Mouse (Mus musculus) splenic B cell, adult 2 months (primary cell): ENCODE measurements around the gene Arfrp1.
A peak's percentile ranks its signal among the peaks of the same experiment; 100 is the strongest.

Experiments
- DNase-seq: peaks from one replicate; pipeline ENCODE4 v3.0.0-alpha.2; 2011; ENCODE audit warnings: low read depth, low spot score
- H3K27me3 ChIP-seq: 2 replicates; pipeline ENCODE4 v1.6.1; 2012; ENCODE audit warnings: mild to moderate bottlenecking, low read length, moderate library complexity, mixed read lengths; ENCODE audit not compliant: control insufficient read depth, poor library complexity, insufficient read depth, severe bottlenecking
- H3K36me3 ChIP-seq: 2 replicates; pipeline ENCODE4 v1.6.1; 2012; ENCODE audit warnings: mild to moderate bottlenecking, low read length, moderate library complexity, mixed read lengths; ENCODE audit not compliant: control insufficient read depth, poor library complexity, insufficient read depth, severe bottlenecking

Arfrp1 gene

GRCm38 (mm10) chr2:181364860-181365596 is at the start of gene Arfrp1, which contains the start of gene Zgpat:
Arfrp1 (minus strand) TSS chr2:181365404.
Zgpat (plus strand) TSS chr2:181364928.
- peak; percentile 88 for DNase-seq
- H3K36me3 ChIP-seq = peaks cover 5% of the 10 kb centered on the region
- no peaks in the 10 kb centered on the region for H3K27me3 ChIP-seq

- H3K36me3 ChIP-seq = no peaks in the 10 kb centered on the region
- DNase-seq = no peak
- H3K27me3 ChIP-seq = no peaks in the 10 kb centered on the region
These were observed 47.9 kb upstream of the Arfrp1 start for GRCm38 (mm10) chr2:181413141-181413540.

DNA sequence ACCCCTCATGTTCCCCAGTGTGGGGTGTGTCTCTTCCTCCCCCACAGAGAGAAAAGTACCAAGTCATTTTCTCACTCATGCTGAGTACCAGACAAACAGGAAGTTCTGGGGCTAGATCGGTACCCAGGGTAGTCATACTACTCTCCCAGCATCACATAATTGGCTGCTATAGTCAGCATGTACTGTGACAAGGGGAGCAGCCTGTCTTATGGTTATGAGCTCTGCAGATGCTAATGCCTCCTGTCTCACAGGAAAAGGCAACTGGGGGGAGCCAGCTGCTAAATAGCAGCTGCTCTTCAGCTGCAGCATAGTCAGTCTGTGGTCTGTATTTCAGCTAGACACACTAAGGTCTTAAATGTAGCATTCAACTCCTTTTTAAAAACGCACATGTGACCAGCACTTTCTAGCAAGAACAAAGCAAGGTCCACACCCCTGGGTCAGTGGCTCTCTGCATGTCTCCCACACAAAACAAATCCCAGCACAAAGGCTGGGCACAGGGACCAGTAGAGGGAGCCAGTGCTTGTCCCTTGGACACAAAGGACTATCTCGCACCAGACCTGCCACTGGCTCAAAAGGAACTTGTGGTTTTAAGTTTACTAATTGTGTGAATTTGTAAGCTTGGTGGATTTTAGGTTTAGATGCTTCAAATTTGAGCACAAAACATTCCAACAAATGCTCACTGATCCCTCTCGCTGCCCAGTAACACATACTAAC is 45.7 kb upstream of the Arfrp1 start:
- no peaks in the 10 kb centered on the region for H3K36me3 ChIP-seq

GRCm38 (mm10) chr2:181409643-181410042 is 44.4 kb upstream of the Arfrp1 start:
- no peaks in the 10 kb centered on the region for H3K36me3 ChIP-seq
- DNase-seq = no peak
- H3K27me3 ChIP-seq = no peaks in the 10 kb centered on the region

More for the DNA sequence above, 45.7 kb upstream of the Arfrp1 start:
- no peaks in the 10 kb centered on the region for H3K27me3 ChIP-seq
- DNase-seq = peak; percentile 81

DNA sequence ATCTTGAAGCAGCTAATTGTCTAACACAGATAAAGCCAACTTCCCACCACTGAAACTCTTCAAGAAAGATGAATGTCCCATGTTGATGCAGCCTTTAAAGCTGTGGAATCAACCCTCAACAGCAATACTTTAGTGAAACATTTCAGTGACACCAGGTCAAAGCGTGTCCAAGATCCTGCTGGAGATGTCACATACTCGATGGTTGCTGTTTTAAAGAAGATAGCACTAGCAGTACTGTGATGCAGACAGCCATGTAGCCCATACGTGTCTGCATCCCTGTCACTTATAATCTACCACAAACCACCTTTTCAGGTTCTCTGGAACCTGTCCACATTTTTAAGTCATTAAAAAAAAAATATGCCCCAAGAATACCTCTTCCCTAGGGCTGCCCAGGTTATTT is 38.5 kb upstream of the Arfrp1 start:
- Histone ChIP-seq H3K36me3 (no peaks in the 10 kb centered on the region), H3K27me3 (no peaks in the 10 kb centered on the region)
- no peak for DNase-seq

GRCm38 (mm10) chr2:181401497-181401896 is 36.3 kb upstream of the Arfrp1 start:
- Histone ChIP-seq H3K27me3 (no peaks in the 10 kb centered on the region), H3K36me3 (no peaks in the 10 kb centered on the region)
- no peak for DNase-seq

DNA sequence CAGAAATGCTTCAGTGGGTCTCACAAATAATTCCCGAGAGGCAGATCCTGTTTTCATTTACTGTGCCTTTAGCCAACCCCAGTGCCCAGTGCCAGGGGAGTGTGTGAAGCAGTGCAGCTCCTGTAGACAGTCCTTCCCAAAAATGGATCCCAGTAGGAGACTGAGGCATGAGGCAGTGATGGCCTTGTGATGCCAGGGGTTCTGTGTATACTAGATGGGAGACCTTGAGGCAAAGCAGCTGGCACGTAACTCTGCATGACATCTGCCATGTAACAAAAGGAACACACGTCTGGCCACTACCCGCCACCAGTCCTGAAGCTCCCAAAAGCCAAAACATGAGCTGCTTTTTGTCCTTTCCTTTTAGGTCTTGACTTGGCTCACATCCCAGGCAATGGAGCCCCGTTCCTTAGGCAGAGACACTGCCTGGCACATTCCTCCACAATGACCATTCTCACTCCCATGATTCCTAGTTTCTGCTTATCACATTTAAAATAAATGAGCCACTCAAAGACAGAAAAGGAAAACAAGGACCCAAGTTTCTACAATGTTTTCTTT is 32.1 kb upstream of the Arfrp1 start:
- no peak for DNase-seq
- H3K27me3 ChIP-seq = no peaks in the 10 kb centered on the region
- H3K36me3 ChIP-seq = no peaks in the 10 kb centered on the region

- no peak for DNase-seq
- Histone ChIP-seq H3K27me3 (no peaks in the 10 kb centered on the region), H3K36me3 (no peaks in the 10 kb centered on the region)
These were observed 28.9 kb upstream of the Arfrp1 start for GRCm38 (mm10) chr2:181394086-181394485.

- H3K27me3 ChIP-seq = no peaks in the 10 kb centered on the region
- DNase-seq = peak; percentile 88
- no peaks in the 10 kb centered on the region for H3K36me3 ChIP-seq
These were observed 27.5 kb upstream of the Arfrp1 start for GRCm38 (mm10) chr2:181392600-181393213.

GRCm38 (mm10) chr2:181391541-181391940 is 26.3 kb upstream of the Arfrp1 start:
- Histone ChIP-seq H3K27me3 (no peaks in the 10 kb centered on the region), H3K36me3 (no peaks in the 10 kb centered on the region)
- DNase-seq = no peak

DNA sequence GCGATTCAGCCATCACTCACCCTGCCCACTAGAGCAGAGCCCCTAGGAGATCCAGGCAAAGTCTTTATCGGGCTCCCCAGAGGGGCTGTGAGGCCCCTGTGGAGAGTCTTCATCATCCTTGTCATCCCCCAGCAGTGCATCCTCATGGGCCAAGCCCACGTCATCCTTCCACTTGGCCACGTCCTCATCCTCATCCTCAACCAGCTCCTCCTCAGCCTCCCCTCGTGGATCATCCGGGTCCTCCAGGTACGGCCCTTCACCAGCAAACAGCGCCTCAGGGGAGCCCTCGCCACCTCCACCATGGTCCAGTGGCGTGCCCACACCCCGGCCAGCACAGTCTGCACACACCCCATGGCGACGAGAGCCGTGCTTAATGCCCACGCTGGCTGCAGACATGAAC is 25.8 kb upstream of the Arfrp1 start:
- no peaks in the 10 kb centered on the region for H3K36me3 ChIP-seq
- DNase-seq = no peak
- no peaks in the 10 kb centered on the region for H3K27me3 ChIP-seq

- no peak for DNase-seq
- no peaks in the 10 kb centered on the region for H3K27me3 ChIP-seq
- H3K36me3 ChIP-seq = no peaks in the 10 kb centered on the region
These were observed 25.1 kb upstream of the Arfrp1 start for GRCm38 (mm10) chr2:181390136-181390870.

DNA sequence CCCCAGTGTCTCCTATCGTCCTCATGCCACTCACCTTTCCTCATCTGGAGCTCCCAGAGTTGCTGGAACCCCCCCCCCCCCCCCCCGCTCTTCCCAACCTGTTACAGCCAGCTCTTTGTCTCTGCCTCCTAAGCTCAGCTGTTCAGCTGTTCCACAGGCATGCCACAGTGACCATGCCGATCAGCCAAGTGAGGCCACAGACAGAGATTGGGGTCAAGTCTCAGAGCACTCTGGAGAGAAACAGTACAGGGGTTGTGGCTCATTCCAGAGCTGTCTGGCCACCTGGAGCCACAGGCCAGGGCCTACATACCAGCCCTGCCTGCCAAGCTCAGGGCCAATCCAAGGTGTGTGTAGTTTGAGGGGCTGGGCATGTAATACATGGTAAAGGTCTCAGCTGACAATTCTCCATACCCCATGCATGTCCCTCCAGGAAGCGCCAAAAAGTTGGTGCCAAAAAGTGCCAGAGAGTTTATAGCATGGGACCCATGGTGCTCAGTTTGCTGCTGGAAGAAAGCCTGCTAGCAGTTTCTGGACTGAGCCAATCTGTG is 21.5 kb upstream of the Arfrp1 start:
- DNase-seq = no peak
- H3K27me3 ChIP-seq = no peaks in the 10 kb centered on the region

DNA sequence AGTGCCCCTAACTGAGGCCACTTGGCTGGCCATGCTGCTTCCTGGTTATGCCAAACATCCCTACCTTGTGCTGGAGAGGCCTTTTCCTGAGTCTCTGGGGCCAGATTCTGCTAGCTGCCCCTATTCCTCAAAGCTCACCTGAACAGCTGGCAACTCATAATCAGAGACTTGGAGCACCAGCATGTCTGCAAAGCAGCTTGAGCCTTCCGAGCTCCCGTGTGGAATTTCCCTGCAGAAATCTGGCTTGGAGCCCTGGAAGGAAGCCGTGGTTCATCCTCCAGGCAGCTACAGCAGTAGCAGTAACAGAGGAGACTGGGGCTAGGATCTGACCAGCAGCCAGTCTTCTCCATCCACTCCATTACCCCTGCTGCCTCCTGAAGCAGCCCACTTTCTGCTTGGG is 20.7 kb upstream of the Arfrp1 start:
- DNase-seq = no peak

More for the DNA sequence above, 21.5 kb upstream of the Arfrp1 start:
- no peaks in the 10 kb centered on the region for H3K36me3 ChIP-seq

More for the DNA sequence above, 20.7 kb upstream of the Arfrp1 start:
- Histone ChIP-seq H3K27me3 (no peaks in the 10 kb centered on the region), H3K36me3 (no peaks in the 10 kb centered on the region)
